Mouse (Mus musculus): ENCODE data around the gene Chad. TPM values are rescaled to one million over a fixed set of nuclear protein-coding genes. Genes with fewer than 3 reads are reported as not detected.

Gene Chad
- total RNA-seq (2012; rRNA removed) (0.08 TPM in 1 of 2 replicates, not detected in the other), polyA plus RNA-seq (2012; ENCODE audit: insufficient read depth in 1 of 2, insufficient read length in 2 of 2, low read depth in 1 of 2, low replicate concordance in 2 of 2, missing spikeins in 1 of 2) (under 1 TPM in 1 of 2 experiments, not detected in 1; 0.11 TPM)

DNA sequence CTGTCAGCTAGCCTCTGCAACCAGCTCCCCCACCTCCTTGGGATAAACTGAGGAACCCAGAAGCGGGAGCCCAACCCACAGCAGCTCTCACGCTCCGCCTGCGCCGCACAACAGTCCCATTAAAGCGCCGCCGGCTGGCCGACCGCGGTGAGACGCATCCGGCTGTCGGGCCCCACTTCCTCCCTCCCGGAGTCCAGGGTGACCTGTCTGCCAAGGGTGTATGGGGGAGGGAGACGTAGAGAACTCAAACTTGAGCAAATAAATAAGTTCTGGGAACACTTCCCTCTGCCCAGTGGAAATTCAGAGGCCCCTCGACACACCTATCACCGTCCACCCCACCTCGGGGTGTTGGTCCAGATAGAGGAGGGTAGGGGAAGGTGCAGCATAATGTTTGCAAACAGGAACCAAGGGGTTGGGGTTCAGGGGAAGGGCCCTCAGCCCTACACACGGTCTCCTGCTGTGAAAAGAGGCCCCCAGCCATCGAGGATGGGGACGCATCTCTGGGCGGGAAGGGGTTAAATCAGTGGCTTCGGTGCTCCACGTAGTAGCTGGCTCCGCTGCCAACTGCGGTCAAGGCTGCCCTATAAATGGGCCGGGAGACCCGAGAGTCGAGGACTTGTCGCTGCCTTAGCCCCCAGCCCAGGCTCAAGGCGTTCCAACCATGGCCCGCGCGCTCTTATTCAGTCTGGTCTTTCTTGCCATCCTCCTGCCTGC is at the start of gene Chad:
TSS of gene Chad (plus strand) at position 611 of the 714 bp plus-strand sequence.
- no peaks in the 10 kb centered on the region for H3K27me3 ChIP-seq (ENCODE audit: control insufficient read depth in 1 of 2, insufficient read depth in 2 of 2, low read length in 2 of 2)
- H3K9ac ChIP-seq (ENCODE audit: control insufficient read depth, low read depth, low read length, poor library complexity, severe bottlenecking) = no peak within 1 kb of the TSS
- no peak within 1 kb of the TSS for H3K4me3 ChIP-seq (ENCODE audit: control insufficient read depth in 1 of 2, insufficient read depth in 1 of 2, low read depth in 2 of 2, low read length in 2 of 2)
- H3K79me2 ChIP-seq (ENCODE audit: control insufficient read depth, insufficient read depth, low read length, poor library complexity) = no peaks in the 10 kb centered on the region
- TF ChIP-seq E2F4 (IDR thresholded peaks at IDR 0.05; ENCODE audit: borderline replicate concordance, low read depth, low read length) (no peak), MYB (IDR thresholded peaks at IDR 0.05; ENCODE audit: low read depth, low read length) (no peak), UBTF (IDR thresholded peaks at IDR 0.05; ENCODE audit: borderline replicate concordance, insufficient read depth, low read depth, low read length) (no peak), MAZ (IDR thresholded peaks at IDR 0.05; ENCODE audit: low read depth, low read length) (no peak), GATA1 (IDR thresholded peaks at IDR 0.05; ENCODE audit: low read depth, low read length) (no peak), CTCF (IDR thresholded peaks at IDR 0.05 in 2 of 3, conservative IDR thresholded peaks at IDR 0.05 in 1 of 3; ENCODE audit: control insufficient read depth in 1 of 3, insufficient read depth in 1 of 3, low read depth in 2 of 3, low read length in 3 of 3, poor library complexity in 1 of 3, severe bottlenecking in 1 of 3) (no peak), BHLHE40 (IDR thresholded peaks at IDR 0.05; ENCODE audit: borderline replicate concordance, low read depth, low read length) (no peak), POLR2AphosphoS2 (IDR thresholded peaks at IDR 0.05; ENCODE audit: low read length) (no peak), RAD21 (IDR thresholded peaks at IDR 0.05; ENCODE audit: low read depth, low read length) (no peak), NRF1 (IDR thresholded peaks at IDR 0.05; ENCODE audit: insufficient read depth, low read depth, low read length, poor library complexity, severe bottlenecking) (no peak), SMC3 (IDR thresholded peaks at IDR 0.05; ENCODE audit: low read depth, low read length) (no peak), POLR2AphosphoS5 (IDR thresholded peaks at IDR 0.05; ENCODE audit: borderline replicate concordance, low read depth, low read length) (no peak), CHD1 (IDR thresholded peaks at IDR 0.05; ENCODE audit: low read depth, low read length) (no peak), ZKSCAN1 (IDR thresholded peaks at IDR 0.05; ENCODE audit: low read depth, low read length) (no peak), POLR2A (IDR thresholded peaks at IDR 0.05; ENCODE audit: control insufficient read depth in 1 of 2, insufficient read depth in 1 of 2, low read depth in 1 of 2, low read length in 2 of 2, poor library complexity in 1 of 2) (no peak), RCOR1 (IDR thresholded peaks at IDR 0.05; ENCODE audit: low read depth, low read length) (no peak), ELF1 (IDR thresholded peaks at IDR 0.05; ENCODE audit: low read depth, low read length) (no peak), MEF2A (IDR thresholded peaks at IDR 0.05; ENCODE audit: extremely low read depth, insufficient replicate concordance, low read depth, low read length, poor library complexity, severe bottlenecking) (no peak), MAX (IDR thresholded peaks at IDR 0.05; ENCODE audit: low read length) (no peak)
- H3K36me3 ChIP-seq (ENCODE audit: control insufficient read depth in 1 of 2, insufficient read depth in 2 of 2, low read length in 2 of 2) = no peaks in the 10 kb centered on the region
- H3K9me3 ChIP-seq (replicated peaks; ENCODE audit: insufficient read depth, low read length) = no peaks in the 10 kb centered on the region
- no peaks in the 10 kb centered on the region for H3K4me1 ChIP-seq (ENCODE audit: control insufficient read depth in 1 of 2, insufficient read depth in 2 of 2, low read length in 2 of 2)
- no peak for DNase-seq (ENCODE audit: low read depth, low spot score)
- no peak within 1 kb of the TSS for H3K27ac ChIP-seq (ENCODE audit: control insufficient read depth, low read depth, low read length)

Measured in MEL (cell line).